Mouse (Mus musculus) heart, adult 2 months (tissue): ENCODE data around the gene Bbs4.

ENCODE experiments used
- CTCF ChIP-seq: fragments of 200-600 bp; IDR thresholded peaks from 2 replicates; pipeline ENCODE4 v1.8.1; 2022; ENCODE audit warnings: antibody characterized with exemption, mild to moderate bottlenecking, moderate library complexity
- POLR2A ChIP-seq: fragments of 200-500 bp; IDR thresholded peaks from 2 replicates; pipeline ENCODE4 v1.6.1; 2011; ENCODE audit warnings: mild to moderate bottlenecking, low read depth, low read length, control low read depth; ENCODE audit not compliant: insufficient read depth

DNA sequence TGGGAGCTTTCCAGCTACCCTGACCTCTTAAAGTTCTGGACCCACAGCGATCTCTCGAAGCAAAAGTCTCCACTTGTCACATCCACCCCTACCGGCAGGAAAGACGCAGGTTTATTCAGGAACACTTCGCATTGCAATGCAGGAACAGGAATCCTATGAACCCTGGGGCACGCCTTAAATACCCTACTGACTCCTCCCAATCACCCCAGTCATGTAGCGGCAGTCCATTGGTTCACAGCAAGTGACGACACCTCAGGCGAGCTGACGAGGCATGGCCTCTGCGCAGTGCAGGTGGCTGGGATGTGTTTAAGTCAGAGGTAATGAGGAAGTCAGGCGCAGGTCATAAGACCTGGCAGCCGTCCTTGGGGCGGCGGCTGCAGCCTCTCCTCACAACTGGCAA is 22.3 kb upstream of the Bbs4 start:
- TF ChIP-seq CTCF (no peak), POLR2A (no peak)
